Mouse (Mus musculus): ENCODE results near the gene Ankrd37.

Gene Ankrd37

GRCm38 (mm10) chr8:45973988-45974505, 31.5 kb downstream of the Ankrd37 start:
- DNase-seq: no peak

DNA sequence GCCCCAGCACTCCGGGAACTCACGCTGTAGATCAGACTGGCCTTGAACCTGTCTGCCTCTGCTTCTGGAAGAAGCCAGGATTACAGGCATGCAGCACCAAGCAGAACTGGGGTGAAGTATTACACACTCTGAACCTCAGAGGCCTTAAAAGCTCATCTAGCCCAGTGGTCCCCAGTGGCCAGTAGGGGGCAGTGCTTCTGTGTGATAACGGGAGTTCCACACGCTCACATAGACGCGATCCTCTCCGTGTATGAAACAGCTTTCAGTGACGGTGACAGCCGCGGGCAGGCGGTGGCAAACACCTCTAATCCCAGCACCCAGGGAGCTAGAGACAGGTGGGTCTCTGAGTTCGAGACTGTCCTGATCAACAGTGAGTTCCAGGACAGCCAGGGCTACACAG, 34.6 kb downstream of the Ankrd37 start:
- no peak for DNase-seq

DNA sequence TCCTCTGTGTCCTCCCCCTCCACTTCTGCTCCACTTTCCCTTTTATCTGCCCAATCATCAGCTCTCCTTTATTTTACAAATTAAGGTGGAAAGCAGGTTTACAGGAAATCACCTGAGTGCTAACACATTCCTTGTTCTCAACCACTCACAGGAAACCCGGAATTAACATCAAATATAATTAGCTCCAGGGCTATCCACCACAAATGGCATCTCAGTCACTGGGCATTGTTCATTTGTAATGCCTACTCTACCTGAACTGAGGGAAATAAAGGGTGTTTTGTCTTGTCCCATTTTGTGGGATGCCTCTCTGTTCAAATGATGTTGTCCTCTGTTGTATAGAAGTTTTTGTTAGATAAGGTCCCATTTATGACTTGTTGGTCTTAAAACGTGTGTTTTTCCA, 54.9 kb downstream of the Ankrd37 start:
- no peak for DNase-seq
